In genomic region chr16:30603531-30603842, GRCm38 (mm10) we compare ENCODE assay signal across 8 mouse cellular contexts. TPM values are rescaled to one million over a fixed set of nuclear protein-coding genes. Genes with fewer than 3 reads are reported as not detected.
DNase-seq lines count a peak whose midpoint lies in the region; ATAC-seq and TF ChIP-seq lines count a peak whose summit lies in the region.

No protein-coding gene starts in this region.

- no peak overlapping the region for H3K4me3 ChIP-seq in spleen, adult 2 months (ENCODE audit: extremely low read depth, insufficient read depth, insufficient read length)
- H3K4me3 ChIP-seq in neural tube, embryonic 13.5 days: 0 out of 2 replicates have a peak overlapping the region, but pooled peaks have one; percentile 57

- H3K9me3 ChIP-seq in neural tube, embryonic 13.5 days: no peaks in the 10 kb centered on the region

- H3K9ac ChIP-seq in neural tube, embryonic 13.5 days: peak overlapping the region; percentile 47; the same call in 1 of the 2 replicates

- no peak for ATAC-seq in neural tube, embryonic 13.5 days (ENCODE audit: low read depth)
- ATAC-seq in CD4-positive, CD25-positive, alpha-beta regulatory T cell, adult 4 months: no peak

- H3K27ac ChIP-seq in spleen, adult 2 months (ENCODE audit: insufficient read depth, low read length): peak overlapping the region; percentile 71
- H3K27ac ChIP-seq in neural tube, embryonic 13.5 days (replicated peaks): peak overlapping the region; percentile 65; the same call in 1 of the 2 replicates

- no peak for TF ChIP-seq CTCF in spleen, adult 2 months (IDR thresholded peaks at IDR 0.05; ENCODE audit: extremely low read depth, insufficient read depth, insufficient read length, insufficient replicate concordance)

- H3K36me3 ChIP-seq in spleen, adult 2 months (ENCODE audit: control insufficient read depth, insufficient read depth, low read length): peaks cover 12% of the 10 kb centered on the region
- no peaks in the 10 kb centered on the region for H3K36me3 ChIP-seq in neural tube, embryonic 13.5 days

- 51% methylated on average over 9 of the region's 9 CpGs for WGBS in spleen, adult 2 months
- WGBS in neural tube, embryonic 13.5 days: 29% methylated on average over 9 of the region's 9 CpGs

- H3K4me2 ChIP-seq in neural tube, embryonic 13.5 days: peak overlapping the region; percentile 95

- peaks cover 34% of the 10 kb centered on the region for H3K4me1 ChIP-seq in spleen, adult 2 months (ENCODE audit: control insufficient read depth, insufficient read depth, insufficient read length)
- peaks cover 61% of the 10 kb centered on the region for H3K4me1 ChIP-seq in neural tube, embryonic 13.5 days (replicated peaks)

- TF ChIP-seq POLR2A in spleen, adult 2 months (IDR thresholded peaks at IDR 0.05; ENCODE audit: low read depth, low read length): no peak

- H3K27me3 ChIP-seq in spleen, adult 2 months (ENCODE audit: control insufficient read depth, insufficient read depth, low read length): no peaks in the 10 kb centered on the region
- peaks cover 23% of the 10 kb centered on the region for H3K27me3 ChIP-seq in neural tube, embryonic 13.5 days

- peak; percentile 37 for DNase-seq in adrenal gland, adult 2 months
- no peak for DNase-seq in adrenal gland, postnatal 4 days (ENCODE audit: low spot score in 2 of 2)
- DNase-seq in spleen, adult 2 months (ENCODE audit: low read depth in 1 of 2, low spot score in 2 of 2): no peak
- DNase-seq in spleen, postnatal 4 days (ENCODE audit: low spot score in 2 of 2): no peak
- peak; percentile 35 to 54 for DNase-seq in kidney, postnatal 4 days
- DNase-seq in testis, postnatal 10 days (ENCODE audit: low spot score): no peak

RNA-seq across cellular contexts. Expression of gene Fam43a, which starts 4.0 kb away (rescaled TPM):
- 10 to 100 TPM; 17.2 to 27.0 TPM for total RNA-seq in adrenal gland, adult 2 months (2021)
- 50.9 and 52.9 TPM in 2 replicates for polyA plus RNA-seq in adrenal gland, adult 2 months (2012; rRNA removed)
- total RNA-seq in adrenal gland, postnatal 4 days (2021): 10 to 100 TPM; 45.6 to 51.8 TPM
- 56.3 and 74.7 TPM in 2 replicates for polyA plus RNA-seq in spleen, adult 2 months (2012; rRNA removed)
- 20.2 and 21.4 TPM in 2 replicates for polyA plus RNA-seq in neural tube, embryonic 13.5 days (2015; fragmentation: Nextera tagmentation; extraction: Ambion mirVana)
- under 1 TPM in 1 of 2 experiments, not detected in 1; 0.91 TPM for polyA plus RNA-seq in CD4-positive, CD25-positive, alpha-beta regulatory T cell, adult 4 months (2017; shearing (Covaris generic))

RNA-seq across cellular contexts. Expression of gene Lsg1, which starts 16.1 kb away (rescaled TPM):
- total RNA-seq in adrenal gland, adult 2 months (2021): 10 to 100 TPM; 34.9 to 35.0 TPM
- 6.0 and 8.0 TPM in 2 replicates for polyA plus RNA-seq in adrenal gland, adult 2 months (2012; rRNA removed)
- total RNA-seq in adrenal gland, postnatal 4 days (2021): 10 to 100 TPM; 51.5 to 52.0 TPM
- 9.6 and 10.2 TPM in 2 replicates for polyA plus RNA-seq in spleen, adult 2 months (2012; rRNA removed)
- 52.4 and 54.5 TPM in 2 replicates for polyA plus RNA-seq in neural tube, embryonic 13.5 days (2015; fragmentation: Nextera tagmentation; extraction: Ambion mirVana)
- 10 to 100 TPM; 62.1 to 88.6 TPM for polyA plus RNA-seq in CD4-positive, CD25-positive, alpha-beta regulatory T cell, adult 4 months (2017; shearing (Covaris generic))

RNA-seq across cellular contexts. Expression of gene Tmem44, which starts 52.8 kb away (rescaled TPM):
- 1 to 10 TPM; 2.7 to 5.7 TPM for total RNA-seq in adrenal gland, adult 2 months (2021)
- polyA plus RNA-seq in adrenal gland, adult 2 months (2012; rRNA removed): 8.5 and 11.4 TPM in 2 replicates
- 10 to 100 TPM; 11.0 to 11.7 TPM for total RNA-seq in adrenal gland, postnatal 4 days (2021)
- polyA plus RNA-seq in spleen, adult 2 months (2012; rRNA removed): 2.7 and 3.5 TPM in 2 replicates
- 61.3 and 69.3 TPM in 2 replicates for polyA plus RNA-seq in neural tube, embryonic 13.5 days (2015; fragmentation: Nextera tagmentation; extraction: Ambion mirVana)
- polyA plus RNA-seq in CD4-positive, CD25-positive, alpha-beta regulatory T cell, adult 4 months (2017; shearing (Covaris generic)): under 1 TPM in 1 of 2 experiments, not detected in 1; 0.70 TPM

Comparison
In these comparisons a context has a peak if more than half of its experiments do, and no peak if none do; other contexts are left out.
1. DNase-seq: peak in adrenal gland, adult 2 months (single experiment) and kidney, postnatal 4 days (2 of 2); none in adrenal gland, postnatal 4 days (0 of 2), spleen, adult 2 months (0 of 2), spleen, postnatal 4 days (0 of 2) and testis, postnatal 10 days (single experiment).
2. RNA of gene Fam43a, which starts 4.0 kb away (polyA plus RNA-seq): 56.3 to 74.7 TPM in spleen, adult 2 months, 50.9 to 52.9 TPM in adrenal gland, adult 2 months and 20.2 to 21.4 TPM in neural tube, embryonic 13.5 days; 0.91 TPM in CD4-positive, CD25-positive, alpha-beta regulatory T cell, adult 4 months; every median in the first group is over 10 times any median in the second.